Mouse (Mus musculus): Measurements from ENCODE around the gene Gm14418. TPM values are rescaled to one million over a fixed set of nuclear protein-coding genes. Genes with fewer than 3 reads are reported as not detected.
"Not testable (repeated sequence)": the region's sequence is repeated elsewhere in the genome, so short reads cannot be mapped to it uniquely, and the experiment has no call there.

The Gm14418 gene
- 10 to 100 TPM in 1 of 2 experiments, 1 to 10 TPM in 1; 9.0 to 13.8 TPM for total RNA-seq (2021)

GRCm38 (mm10) chr2:177398096-177398495 lies at the start of gene Gm14418:
TSS of gene Gm14418 (minus strand) at chr2:177398320.
- DNase-seq; intact Hi-C loops (cut with DNase I): not testable (repeated sequence)

Other genes with a start within 250 kb of the Gm14418 start
- gene Gm14410, start 191.9 kb downstream of the Gm14418 start, total RNA-seq (2021) = 10 to 100 TPM; 27.5 to 31.7 TPM
- 1 to 10 TPM in 1 of 2 experiments, under 1 TPM in 1; 0.49 to 1.0 TPM for gene Gm14409, start 131.3 kb downstream of the Gm14418 start, total RNA-seq (2021)
- 1 to 10 TPM in 1 of 2 experiments, under 1 TPM in 1; 0.47 to 1.1 TPM for gene Gm14412, start 74.0 kb downstream of the Gm14418 start, total RNA-seq (2021)
- gene Zfp970, start 66.4 kb upstream of the Gm14418 start, total RNA-seq (2021) = 100 to 1,000 TPM; 487 to 531 TPM
- gene Gm14403, start 99.9 kb upstream of the Gm14418 start, total RNA-seq (2021) = 10 to 100 TPM; 63.3 to 71.1 TPM
- under 1 TPM in 1 of 2 experiments, not detected in 1; 0.84 TPM for gene Gm14406, start 179.9 kb upstream of the Gm14418 start, total RNA-seq (2021)